Mouse (Mus musculus) erythroid progenitor cell, adult 5-6 weeks (primary cell): Measurements from ENCODE around the gene Sh3pxd2b. TPM values are rescaled to one million over a fixed set of nuclear protein-coding genes. Genes with fewer than 3 reads are reported as not detected.

Experiments
- ATAC-seq: replicated peaks from 2 replicates; pipeline ENCODE4 v1.8.0; 2016; ENCODE audit warnings: moderate number of reproducible peaks, mild to moderate bottlenecking, moderate TSS enrichment, inconsistent platforms; ENCODE audit not compliant: poor library complexity, low FRiP score, severe bottlenecking
- total RNA-seq, 2 experiments: library from RNA; stranded (forward) in 1 of 2; stranded (reverse) in 1 of 2; fragments of 150-400 nt in 1 of 2; fragments of 186-747, 209-891 nt in 1 of 2; gene quantifications; 2 replicates each; pipeline versions ENCODE4 v1.2.3 to v1.2.4; 2015 to 2017; ENCODE audit warnings: low replicate concordance in 2 of 2

Sh3pxd2b gene
- total RNA-seq, 2 experiments from 2014 or later, result 2.1 TPM; not detected in 1

DNA sequence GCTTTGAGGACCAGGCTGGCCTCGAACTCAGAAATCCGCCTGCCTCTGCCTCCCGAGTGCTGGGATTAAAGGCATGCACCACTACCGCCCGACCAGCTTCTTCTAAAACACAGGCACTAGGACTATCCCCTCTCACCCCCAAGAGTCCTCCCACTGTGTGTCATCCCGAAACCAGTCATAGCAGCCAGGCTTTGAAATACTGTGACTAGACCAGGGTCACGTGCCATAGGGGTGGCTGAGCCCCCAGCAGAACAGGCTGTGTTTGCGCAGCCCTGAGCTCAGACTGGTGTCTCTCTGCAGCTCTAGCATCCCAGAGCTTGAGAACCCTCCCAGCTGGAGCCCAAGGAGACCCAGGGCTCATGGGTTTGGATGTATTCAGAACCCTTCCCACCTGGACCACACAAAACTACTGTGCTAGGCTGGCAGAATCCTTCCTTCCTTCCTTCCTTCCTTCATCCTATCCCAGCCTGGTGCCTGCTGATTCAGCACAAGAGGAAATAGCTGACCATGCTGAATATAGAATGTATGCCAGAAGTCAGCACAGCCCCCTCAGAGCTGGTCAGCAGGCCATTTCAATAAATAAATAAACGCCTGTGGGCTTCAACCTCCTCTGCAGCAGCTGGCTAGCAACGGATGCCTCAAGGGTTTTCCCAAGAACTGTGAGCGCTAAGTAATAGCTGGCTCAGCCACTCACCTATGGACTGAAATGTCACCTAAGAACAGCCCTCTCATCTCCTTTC is 62.4 kb downstream of the Sh3pxd2b start:
- no peak for ATAC-seq

DNA sequence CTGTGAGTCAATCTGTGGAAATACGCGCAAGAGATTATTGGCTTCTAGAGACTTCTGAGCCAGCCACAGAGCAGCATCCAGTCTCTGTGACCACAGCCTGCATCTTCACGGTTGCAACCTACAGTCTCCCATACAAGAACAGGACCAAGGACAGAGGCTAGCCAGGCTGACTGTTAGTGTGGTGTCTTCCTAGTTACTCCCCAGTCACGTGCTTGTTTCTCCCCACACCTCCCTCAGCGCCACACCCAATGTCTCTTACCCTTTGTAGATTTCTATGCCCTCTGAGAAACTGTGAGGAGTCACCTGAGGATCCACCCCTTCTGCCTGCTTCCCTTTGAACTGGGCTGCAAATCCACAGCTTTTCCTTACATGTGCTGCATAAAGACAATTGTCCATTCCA is 72.4 kb downstream of the Sh3pxd2b start:
- ATAC-seq, result no peak

DNA sequence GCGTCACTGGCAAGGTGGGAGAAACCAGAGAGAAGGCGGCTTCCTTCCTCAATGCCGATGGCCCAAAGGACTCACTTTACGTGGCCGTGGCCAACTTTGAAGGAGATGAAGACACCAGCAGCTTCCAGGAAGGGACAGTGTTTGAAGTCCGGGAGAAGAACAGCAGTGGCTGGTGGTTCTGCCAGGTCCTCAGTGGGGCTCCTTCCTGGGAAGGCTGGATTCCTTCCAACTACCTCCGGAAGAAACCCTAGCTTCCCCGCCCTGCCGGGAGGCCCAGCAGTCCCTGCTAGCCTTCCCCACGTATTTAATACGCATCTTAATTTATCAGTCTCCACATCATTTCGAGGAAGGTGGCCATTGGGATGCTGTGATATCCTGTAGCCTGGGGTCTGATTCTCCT is 75.7 kb downstream of the Sh3pxd2b start:
- no peak for ATAC-seq

- ATAC-seq, result no peak
Measured at GRCm38 (mm10) chr11:32424600-32424999, 77.0 kb downstream of the Sh3pxd2b start.

DNA sequence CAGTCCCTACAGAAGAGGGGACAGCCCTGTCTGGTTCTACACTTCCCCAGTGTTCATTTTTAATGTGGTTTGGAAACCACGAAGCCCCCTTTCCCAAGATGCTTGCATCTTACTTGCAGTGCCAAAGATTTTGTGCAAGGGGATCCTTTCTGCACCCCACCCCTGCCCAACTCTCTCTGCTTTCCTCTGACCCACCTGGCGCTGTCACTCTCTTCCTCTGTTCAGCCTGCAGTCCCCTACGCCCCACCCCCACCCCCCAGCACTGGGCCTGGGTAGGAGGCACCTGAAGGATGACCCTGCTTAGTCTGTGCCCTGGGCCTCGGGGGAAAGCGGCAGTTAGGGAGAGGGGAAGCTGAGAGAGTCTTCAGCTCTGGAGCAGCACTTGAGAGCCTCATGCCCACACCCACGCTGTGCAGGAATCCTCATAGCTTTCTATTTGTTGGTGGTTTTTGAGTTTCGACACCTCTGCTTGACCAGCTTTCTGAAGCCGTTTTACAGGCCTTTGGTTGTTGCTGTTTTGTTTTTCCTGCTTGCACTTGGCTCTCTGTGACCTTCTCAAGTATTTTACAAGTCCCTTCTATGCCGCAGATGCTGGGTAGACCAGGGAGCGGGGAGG is 77.5 kb downstream of the Sh3pxd2b start:
- ATAC-seq, result no peak

GRCm38 (mm10) chr11:32427537-32427936 is 79.9 kb downstream of the Sh3pxd2b start:
- no peak for ATAC-seq

GRCm38 (mm10) chr11:32435410-32436060 is 87.9 kb downstream of the Sh3pxd2b start:
- no peak for ATAC-seq

DNA sequence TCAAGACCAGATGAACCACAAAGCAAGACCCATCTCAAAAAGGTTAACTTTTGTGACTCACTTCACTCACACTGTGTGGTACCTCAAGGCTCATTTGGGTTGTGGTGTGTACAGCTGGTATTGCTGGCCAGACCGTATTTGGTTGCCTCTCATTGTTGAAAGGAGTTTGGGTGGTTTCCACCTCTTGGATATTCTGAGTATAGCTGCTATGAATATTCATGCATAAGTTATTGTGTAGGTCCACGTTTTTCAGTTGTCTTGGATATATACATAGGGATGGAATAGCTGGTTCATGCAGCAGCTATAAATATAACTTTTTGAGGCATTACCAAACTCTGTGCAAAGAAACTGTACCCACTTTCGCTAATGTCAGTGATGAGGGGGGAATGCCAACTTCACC is 95.0 kb downstream of the Sh3pxd2b start:
- ATAC-seq, result no peak

- ATAC-seq, result no peak
Measured at GRCm38 (mm10) chr11:32444266-32444665, 96.6 kb downstream of the Sh3pxd2b start.

GRCm38 (mm10) chr11:32445135-32445534 is 97.5 kb downstream of the Sh3pxd2b start:
- ATAC-seq, result no peak

DNA sequence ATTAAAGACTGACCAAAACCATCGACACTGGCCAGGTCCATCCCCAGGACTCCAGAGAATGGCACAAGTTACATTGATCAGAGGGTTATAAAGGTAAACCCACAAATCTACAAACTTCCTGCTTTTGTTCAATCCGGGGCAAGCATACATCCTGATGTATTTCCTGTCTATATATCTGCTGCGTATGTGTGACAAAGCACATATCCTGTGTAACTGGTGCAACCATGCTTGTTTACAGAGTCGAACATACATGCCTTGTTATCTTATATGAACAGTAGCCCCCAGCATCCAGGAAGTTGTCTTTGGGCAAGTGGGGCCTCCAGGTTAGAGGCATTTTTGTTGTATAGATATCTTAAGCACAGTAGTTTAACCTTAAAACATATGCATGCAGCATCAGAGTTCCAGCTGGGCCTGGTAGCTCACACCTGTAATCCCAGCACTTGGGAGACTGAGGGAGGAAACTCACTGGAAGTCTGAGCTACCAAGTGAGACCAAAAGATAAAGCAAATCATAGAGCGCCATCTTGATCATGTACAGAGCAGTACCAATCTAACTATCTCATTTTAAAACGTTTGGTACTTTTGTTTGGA is 98.1 kb downstream of the Sh3pxd2b start:
- no peak for ATAC-seq

GRCm38 (mm10) chr11:32450216-32450615 is 102.6 kb downstream of the Sh3pxd2b start:
- no peak for ATAC-seq

GRCm38 (mm10) chr11:32451306-32451705 is 103.7 kb downstream of the Sh3pxd2b start:
- ATAC-seq, result no peak

GRCm38 (mm10) chr11:32452745-32453144 is 105.1 kb downstream of the Sh3pxd2b start:
- no peak for ATAC-seq

DNA sequence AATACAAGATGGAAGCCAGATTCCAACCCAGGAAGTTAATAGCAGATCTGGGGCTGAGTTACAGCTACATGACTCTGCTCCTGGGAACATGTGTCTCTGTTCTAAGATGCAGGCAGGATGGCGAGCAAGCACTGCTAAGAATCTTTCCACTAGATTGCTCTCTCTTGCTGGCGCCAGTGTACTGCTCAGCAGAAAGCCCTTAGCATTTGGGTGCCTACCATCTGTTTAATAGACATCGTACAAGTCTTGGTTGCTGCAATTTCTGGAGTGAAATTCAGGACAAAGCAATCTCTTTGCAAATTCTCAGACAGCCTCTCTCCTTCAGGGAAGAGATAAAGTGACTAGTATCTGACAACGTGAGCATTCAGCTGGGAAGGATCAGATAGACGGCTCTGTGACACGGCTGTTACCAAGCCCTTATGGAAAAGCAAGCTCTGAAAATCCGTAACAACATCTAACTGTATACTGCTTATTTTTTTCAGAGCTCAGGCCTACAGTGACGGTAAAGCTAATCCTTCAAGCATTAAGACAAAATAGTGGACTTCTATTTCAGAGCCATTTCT is 105.8 kb downstream of the Sh3pxd2b start:
- no peak for ATAC-seq

DNA sequence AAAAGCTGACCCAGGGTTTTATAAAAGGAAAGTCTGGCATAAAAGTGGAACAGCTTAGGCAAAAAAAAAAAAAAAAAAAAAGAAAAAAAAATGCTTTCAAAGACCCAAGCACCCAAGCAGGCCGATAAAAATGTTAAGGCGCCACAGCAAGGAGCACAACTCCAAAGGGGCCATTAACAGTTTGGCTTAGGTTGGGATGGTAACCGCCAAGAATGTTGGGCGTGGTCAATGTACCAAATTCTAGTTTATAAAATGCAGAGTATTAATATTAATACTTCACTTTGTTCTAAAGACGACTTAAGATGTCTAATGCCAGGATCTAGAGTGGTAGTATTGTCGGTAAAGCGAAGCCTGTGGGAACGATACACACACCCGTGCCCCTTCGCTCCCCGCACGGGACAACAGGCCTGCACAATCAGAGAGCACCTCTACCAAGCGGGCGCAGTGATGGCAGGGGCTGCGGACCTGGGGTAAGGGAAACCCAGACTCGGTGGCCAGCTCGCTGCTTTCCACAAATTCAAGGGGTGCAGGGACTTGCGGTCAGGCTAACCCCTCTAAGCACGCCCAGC is 106.7 kb downstream of the Sh3pxd2b start:
- peak; percentile 29; the same call in 1 of the 2 replicates for ATAC-seq

- peak; percentile 98 for ATAC-seq
Measured at GRCm38 (mm10) chr11:32454800-32455506, 107.3 kb downstream of the Sh3pxd2b start, which contains the start of gene Ubtd2. Gene Ubtd2, plus strand, starts transcription at chr11:32455370.

DNA sequence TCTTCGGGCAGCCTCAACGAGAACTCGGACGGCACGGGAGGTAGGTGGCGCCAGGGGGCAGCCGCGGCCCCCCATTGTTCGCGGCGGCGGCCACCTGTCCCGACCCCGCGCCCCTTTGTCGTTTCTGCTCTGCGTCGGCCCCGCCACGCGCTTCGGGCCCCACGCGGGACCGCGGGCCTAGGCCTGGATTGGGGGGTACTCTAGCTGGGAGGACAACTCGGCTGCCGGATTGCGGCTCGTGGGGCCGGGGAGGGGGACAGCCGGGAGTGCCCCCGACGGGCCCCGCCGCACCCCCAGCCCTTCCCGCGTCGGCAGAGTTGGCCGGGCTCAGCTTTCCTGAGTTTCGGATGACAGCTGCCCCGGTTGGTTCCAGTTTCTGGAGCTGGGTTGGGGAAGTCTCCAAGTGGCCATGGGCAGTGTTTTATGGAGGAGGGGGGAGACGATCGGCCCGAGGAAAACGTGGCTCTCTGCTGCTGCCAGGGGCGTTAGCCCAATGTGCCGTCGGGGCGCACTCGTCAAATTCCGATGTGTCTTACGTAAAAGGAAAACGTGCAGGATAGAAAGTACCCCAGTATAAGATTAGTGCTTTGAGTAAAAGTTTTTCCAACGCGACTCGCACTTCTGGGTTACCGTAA is 108.0 kb downstream of the Sh3pxd2b start:
- no peak for ATAC-seq

- ATAC-seq, result no peak
Measured at GRCm38 (mm10) chr11:32456356-32456755, 108.7 kb downstream of the Sh3pxd2b start.
